Mouse (Mus musculus): ENCODE data around the gene Jmjd6.

Jmjd6 gene

DNA sequence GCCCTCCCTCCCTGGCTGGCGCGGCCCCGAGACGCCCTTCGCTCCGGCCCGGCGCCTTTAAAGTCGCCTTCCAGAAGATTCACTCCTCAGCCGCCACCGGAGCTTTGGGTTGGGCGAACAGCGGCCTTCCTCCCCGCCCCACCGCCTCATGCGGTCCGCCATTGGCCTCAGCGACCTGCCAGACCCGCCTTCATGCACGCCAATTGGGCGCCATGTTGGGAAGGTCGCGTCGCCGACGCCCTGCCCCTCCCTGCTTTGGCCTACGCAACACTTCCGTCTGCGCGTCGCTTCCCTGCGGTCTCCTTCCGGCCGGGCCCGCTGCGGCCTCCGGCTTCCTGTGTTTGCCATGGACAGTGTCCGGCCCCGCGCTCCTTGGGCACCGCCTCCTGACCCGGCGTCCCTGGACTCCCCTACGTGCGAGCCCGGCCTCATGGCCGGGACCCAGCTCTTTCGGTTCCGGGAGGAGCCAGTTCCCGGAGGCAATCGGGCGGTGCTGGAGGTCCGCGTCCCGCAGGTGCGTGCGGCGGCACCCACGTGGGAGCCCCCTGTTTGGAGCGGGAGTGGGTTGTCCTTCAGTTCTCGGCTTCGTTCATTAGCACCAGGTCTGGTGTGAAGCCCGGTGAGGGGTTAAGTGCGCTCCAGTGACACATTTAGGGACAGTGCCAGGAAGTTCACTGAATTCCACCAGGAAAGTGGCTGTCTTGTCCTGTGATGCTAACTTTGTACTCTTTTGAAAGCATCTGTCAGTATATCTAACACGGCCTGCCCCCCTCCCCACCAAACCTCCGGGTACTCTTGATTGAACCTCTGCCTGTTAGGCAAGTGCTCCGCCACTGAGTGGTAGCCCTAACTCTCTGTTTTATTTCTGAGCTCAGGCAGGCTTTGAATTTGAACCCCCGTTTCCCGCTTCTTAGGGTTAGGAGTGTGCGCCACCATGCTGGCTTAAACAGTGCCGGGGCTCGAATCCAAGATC, at the start of gene Jmjd6, which contains the start of gene Mettl23:
Jmjd6 (minus strand) TSS at position 189 of the 973 bp plus-strand sequence.
Mettl23 (plus strand) TSS at position 18 of the 973 bp plus-strand sequence.
- peak; percentile 93 to 94 for DNase-seq

DNA sequence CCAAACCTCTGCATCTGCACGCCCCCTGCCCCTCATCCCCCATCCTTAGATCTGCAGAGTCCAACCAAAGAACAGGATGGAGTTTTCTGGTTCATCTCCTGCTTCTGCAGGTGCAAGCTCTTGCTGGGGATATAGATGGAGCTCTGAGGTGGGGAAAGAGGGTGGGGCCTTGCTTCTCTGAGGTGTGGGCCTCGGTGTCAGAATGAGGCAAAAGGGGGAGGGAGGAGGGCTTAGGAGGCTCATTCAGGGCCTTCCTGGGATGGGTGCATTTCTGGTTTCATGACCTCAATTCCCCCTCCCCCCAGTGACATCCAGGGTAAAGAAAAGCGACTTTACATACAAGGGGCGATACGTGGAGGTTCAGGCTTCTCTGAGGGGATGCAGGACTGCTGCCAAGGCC, 43.9 kb upstream of the Jmjd6 start:
- DNase-seq, result no peak

DNA sequence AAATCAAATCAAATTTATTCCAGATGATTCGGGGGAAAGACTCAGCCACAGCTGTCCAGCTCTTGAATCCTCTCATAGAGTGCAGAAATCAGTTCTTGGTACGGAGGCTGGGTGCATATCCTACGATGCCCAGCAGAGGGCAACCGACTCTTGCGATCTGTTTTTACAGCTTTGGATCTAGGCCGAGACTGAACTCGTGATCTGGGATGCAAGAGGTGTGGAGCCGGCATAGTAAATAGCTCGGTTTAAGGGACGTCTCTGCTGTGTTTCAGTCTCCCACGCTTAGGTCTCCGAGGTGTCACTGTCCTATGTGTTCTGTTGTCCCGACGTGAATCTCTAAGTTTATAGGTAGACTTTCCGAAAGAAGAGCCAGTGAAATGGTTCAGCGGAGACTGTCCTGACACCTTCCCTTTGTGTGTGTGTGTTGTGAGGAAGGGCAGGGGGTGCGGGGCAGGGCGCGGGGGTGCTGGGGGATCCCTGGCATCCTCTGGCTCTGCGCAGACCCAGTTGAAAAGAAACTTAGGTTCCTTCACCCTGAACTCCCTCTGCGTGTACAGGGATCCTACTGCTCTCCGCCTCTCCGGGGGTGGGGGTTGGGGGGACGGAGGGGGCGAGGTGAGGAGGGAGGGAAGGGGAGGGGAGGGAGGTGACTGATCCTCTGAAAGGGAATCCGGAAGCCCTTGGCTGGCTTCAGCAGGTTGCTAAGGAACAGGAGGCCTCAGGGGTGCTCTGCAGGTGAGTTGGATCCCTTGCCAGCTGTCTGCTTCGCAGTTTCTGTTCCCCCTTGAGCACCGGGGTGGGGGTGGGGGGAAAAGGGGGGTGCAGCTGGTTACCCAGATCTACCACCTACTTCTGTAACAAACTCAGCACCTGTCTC, 42.3 kb upstream of the Jmjd6 start:
- peak; percentile 76 to 77 for DNase-seq

DNA sequence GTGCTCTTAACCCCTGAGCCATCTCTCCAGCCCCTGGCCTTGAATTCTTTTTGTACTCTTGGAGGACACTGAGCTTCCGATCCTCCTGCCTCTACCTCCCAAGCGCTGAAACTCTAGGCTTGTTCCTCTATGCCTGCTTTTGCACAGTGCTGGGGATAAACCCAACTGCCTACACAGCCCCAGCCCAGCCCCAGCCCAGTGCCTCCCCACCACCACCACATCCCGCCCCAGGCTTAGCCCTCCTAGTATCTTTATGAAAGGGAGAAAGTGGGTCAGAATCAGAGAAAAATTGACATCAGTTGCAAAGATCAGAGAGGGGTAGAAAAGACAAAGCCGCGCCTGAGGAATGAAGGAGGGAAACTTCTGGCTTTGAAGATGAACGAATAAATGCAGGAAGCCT, 40.8 kb upstream of the Jmjd6 start:
- no peak for DNase-seq

DNA sequence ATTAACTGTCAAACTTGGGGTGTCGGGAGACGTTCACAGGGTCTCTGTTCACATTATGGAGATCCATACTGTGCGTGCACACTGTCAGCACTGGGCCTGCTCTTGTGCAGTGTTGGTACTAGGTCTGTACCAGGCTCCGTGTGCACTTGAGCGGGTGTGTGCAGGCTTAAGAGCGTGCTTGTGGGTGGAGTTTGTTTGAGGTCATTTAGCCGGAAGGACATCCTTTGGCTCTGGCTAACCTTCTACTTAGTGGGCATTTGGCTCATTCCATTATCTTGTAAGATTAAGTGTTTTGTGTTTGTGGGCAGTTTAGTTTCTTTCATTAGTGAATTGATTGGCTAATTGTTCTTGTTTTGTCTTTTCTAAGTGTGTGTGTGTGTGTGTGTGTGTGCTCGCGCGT, 39.2 kb upstream of the Jmjd6 start:
- no peak for DNase-seq

DNA sequence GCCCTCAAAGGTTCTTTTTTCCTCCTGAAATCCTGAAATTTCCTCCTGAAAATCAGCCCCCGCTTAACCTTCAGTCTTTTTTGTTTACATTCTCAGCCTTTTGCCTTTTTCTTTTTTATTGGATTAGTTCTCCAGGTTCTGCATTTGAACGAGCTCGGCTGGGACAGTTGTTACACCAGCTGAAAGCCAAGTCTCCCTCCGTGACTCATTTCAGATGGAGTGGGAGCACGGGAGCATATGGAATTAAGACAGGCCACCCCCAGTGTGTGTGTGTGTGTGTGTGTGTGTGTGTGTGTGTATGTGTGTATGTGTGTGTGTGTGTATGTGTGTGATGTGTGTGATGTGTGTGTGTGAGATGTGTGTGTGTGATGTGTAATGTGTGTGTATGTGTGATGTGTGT, 38.2 kb upstream of the Jmjd6 start:
- no peak for DNase-seq

DNA sequence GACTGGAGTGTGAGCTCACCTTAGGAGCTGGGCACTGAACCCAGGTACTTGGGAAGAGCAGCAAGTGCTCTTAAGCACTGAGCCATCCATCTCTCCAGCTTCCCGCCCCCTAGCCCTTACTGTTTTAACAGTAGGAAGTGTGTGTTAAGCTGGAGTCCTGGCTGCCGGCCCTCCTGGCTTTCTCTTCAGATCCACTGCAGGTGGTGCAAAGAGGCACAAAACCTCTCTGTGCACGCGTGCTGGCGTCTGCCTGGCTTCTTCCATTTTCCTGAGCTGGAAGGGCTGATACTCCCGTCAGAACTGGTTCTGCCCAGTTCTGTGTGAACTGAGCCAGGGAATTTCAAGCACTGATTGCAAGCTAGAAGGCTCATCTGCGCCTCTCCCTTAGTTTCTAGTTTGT, 37.6 kb upstream of the Jmjd6 start:
- DNase-seq, result no peak

DNA sequence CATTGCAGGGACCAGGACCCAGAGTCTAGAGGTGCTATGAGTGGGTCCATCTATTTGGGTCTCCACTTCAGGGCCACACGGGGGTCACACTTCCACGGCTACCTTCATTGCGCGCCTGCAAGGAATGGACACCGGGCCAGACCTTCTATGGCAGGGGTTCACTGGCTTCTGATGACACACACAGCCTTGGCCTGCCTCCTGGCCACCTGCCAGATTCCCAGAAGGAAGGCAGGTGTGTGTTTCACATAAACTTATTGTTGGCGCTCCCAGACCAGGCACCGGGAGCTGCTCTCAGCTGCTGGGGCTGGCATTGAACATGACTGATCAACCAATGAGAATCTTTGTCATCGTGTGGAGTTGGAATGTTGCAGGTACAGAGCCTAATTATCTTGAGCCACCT, 35.2 kb upstream of the Jmjd6 start:
- no peak for DNase-seq

DNA sequence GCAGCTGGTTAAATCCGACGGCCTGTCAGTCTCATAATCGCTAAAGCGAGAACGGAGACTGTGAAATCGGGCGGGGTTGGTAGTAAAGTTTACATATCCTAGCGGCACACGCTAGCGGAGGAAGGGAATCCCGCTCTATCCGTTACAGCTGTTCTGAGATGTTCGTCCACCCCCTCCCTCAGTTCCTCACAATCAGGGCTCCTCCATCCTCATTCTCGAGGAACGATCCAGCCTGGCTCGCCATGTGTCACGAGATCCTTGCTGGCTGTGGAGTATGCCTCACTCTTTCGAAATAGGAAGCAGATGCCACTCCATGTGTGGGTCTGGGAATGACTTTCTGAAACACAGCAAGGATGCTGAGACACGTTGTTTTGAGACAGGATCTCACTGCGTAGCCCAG, 30.7 kb upstream of the Jmjd6 start:
- no peak for DNase-seq

DNA sequence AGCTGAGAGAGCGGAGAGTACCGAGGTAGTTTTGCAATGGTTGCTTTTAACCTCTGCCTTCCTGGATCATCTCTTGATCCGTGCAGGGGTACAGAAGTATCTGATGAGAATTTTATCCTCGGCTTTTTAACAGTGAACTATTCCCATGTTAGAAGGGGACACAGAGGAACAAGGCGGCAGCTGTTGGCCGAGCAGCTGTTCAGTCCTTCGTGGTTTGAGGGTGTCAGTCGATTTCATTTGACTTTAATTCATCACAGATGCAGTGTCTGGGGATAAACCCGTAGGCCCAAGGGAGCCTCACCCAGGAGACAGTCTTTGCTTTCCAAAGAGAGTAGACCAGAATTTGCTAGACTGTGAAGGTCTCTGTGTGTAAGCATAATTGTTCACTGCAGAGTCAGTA, 28.3 kb upstream of the Jmjd6 start:
- no peak for DNase-seq

DNA sequence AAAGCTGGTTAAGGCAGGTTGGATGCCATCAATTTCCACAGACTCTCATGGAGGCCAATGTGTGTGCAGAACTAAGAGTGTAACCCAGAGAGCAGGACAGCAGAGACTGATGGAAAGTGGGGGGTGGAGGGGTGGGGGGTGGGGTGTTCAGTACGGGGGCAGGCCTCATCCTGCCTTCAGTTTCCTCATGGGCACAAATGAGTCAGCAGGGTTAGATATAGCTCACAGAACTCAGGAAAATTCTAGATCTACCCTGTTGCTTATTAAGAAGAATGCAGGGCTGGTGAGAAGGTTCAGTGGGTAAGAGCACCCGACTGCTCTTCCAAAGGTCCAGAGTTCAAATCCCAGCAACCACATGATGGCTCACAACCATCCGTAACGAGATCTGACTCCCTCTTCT, 26.4 kb upstream of the Jmjd6 start:
- no peak for DNase-seq

DNA sequence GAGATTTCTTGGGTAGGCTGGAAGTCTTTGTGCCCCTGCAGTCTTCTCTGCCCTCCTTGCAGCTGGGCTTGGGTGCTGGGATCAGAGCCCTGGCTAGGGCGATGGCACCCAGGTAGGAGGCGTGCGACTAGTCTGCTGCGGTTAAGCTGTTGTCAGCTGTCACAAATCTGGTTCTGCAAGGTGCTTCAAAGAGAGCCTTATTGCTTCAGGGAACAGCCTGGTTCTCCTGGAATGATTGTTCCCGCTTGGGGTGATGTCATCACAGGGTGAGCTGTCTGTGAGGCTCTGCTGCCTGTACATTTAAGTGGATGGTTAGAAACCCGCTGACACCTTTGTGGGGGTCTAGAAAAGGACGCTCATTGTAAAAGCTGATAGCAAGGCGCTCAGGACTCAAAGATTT, 26.0 kb upstream of the Jmjd6 start:
- no peak for DNase-seq

DNA sequence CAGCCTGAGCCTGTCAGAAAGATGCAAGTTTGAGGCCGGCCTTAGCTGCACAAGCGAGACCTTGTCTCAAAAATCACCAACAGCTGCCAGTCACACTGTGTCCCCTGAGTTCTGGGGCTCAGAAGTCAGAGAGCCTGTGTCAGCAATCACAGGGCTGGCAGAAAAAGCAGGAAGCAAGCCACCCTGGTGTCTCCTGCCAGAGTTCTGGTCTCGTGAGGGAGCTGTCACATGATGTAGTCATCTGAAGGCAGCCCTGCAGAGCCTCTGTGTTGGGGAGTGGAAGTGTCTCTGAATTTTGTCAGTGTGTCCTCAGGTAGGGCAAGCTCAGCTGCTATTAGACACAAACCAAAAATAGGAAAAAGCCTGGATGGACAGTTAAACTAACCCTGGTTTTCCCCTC, 24.9 kb upstream of the Jmjd6 start:
- DNase-seq, result no peak

DNA sequence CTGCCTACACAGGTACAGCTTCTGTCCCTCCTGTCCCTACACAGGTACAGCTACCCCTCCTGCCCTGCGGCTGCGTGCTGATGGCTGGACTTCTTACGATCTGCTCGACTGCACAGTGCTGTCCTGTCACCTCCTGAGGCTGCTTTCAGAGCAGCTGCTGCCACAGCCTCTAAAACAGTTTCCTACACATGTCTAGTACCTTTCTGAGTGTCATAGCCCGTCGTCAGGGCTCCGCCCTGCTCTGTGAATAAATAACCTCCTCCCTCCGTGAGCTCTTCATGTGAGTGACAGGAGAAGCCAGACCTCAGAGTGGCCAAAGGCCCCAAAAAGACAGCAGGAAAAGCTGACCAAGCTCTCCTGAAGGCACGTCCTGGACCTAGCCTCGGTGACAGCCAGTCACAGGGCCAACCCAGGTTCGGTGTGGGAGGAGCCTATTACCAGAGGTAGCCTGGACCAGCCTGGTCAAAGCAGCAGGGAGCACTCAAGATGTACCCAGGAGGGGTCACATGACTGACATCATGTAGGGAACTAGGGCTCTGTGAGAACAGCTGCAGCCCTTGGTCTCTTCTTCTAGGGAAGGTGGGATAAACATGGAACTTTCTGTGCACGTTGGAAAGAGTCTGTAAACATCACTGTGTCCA, 22.8 kb upstream of the Jmjd6 start:
- DNase-seq, result no peak

DNA sequence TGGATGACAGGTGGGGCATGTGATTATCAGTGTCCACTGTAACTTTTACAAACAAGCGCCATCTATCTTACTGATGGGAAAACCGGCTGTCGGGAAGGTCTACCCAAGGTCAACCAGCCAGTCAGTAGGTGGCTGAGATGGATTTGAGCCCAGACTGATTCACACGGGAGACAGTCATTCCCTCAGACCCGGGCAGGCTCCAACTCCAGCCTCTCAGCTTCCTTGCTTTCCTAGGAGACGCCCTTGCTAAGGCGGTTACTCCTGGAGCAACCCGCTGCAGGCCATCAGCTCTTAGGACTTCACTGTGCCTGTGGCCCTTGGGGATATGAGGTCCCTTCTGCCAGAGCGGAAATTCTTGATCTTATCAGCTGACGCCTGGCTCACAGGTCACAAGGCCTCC, 21.2 kb upstream of the Jmjd6 start:
- DNase-seq, result no peak

DNA sequence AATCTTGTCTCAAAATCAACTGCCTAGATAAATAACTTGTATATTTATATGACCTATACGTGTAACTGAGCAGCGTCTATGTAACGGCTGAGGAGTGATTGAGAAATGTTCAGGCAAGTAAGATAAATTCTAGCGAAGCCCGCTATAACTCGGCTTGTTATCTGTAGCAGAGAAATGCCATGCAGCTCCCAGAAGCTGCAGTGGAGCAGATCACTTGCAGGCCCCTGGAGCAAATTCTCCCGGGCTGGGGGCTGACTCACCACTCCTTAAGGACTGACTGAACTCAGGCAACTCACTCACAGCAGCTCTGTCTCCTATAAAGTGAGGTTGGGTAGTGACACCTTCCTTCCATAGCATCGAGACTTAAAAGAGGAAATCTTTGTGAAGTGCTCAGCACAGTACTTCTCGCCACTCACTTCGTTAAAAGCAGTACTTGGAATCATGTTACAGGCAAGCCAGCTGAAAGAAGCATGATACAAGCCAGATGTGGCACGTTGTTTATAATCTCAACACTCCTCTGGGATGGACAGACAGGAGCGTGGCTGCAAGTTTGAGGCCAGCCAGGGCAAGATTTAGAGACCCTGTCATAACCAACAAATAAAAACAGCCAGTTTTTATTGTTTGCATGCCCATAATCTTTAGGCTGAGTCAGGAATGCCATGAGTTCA, 14.1 kb upstream of the Jmjd6 start:
- DNase-seq, result no peak

DNA sequence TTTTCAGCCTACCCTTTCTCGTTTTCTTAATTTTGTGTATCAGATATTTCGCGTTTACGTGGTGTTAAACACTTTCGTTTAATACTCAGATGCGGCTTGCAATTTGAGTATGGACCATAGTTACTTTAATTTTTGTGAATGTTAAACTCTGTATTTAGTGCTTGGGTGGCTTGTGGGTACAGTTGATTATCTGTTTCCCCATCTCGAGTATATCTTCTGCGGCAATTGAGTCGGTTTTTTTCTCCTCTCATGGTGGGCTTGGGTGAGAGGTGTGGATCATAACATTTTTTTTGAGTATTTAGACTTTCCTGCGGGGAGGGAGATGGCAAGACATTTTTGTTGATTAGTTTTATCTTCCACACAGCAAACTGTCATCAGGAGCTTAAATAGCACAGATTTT, 11.0 kb upstream of the Jmjd6 start:
- no peak for DNase-seq

DNA sequence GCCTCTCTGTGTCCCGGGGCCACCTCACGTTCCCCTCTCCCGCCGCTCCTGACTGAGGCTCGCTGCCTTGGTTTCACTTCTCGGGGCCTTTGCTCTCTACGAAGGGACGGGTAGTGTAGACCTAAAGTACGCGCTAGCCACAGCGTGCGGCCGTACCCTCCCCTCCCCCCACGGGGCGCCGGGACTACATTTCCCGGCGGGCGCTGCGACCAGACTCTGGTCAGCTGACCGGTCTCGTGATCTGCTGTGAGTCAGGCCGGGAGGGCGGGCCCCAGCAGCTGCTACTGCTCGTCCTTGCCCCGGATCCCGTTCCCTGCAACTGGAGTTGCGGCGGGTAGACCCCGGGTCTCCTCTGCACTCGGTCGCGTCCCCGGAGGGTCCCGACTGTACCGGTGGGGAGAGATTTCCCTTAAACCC, 10.3 kb upstream of the Jmjd6 start:
- peak; percentile 98 to 99 for DNase-seq

DNA sequence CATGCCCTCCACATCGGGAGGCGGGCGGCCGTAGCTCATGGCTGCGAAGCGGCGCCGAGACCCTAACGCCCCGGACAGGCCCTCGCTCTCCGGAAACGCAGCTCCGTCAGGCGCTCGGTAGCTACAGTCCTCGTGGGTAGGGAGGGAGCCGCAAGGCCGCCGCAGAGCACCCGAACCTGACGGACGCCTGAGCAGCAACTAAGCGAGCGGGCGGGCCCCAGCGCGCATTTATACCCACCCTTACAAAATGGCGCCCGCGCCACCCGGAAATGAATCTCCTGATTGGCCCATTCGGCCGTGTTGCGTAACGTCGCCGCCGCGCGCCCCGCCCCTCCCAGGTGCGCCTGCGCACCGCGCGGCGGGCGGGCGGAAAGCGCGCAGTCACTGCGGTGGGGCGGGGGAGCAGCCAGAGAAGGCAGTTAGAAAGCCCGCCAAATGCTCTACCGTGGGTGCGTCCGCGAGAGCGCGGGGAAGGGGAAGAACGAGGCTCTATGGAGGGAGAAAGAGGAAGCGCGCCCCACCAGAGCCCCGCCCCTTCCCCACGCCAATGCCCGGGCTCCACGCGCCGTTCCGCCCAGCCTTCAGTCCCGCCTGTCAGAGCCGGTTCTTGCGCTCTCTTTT, 9.8 kb upstream of the Jmjd6 start, which contains the start of gene Srsf2:
Srsf2 (minus strand) TSS at position 204 of the 621 bp plus-strand sequence.
- peak; percentile 97 to 98 for DNase-seq

DNA sequence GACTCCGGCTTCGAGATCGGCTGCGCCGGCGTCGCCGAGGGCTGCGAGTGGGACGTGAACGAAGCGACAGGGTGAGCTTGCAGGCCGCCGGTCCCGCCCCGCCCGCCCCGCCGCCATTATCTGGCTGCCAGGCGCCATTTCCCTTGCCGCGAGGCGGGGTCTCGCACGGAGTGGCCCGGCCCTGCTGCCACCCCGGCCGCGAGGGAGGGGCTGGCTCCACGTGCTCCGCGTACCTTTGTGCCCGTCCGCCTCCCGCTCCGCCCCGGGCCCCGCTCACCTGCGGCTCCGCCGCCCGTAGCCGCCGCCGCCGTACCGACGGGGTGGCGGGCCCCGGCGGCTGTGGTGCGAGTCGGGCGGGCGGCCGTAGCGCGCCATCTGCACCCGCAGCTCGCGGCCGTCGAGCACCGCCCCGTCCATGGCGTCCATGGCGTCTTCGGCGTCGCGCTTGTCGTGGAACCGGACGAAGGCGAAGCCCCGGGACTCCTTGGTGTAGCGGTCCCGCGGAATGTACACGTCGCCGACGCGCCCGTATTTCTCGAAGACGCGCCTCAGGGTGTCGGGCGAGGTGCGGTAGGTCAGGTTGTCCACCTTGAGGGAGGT, 9.1 kb upstream of the Jmjd6 start, which contains the start of gene Mfsd11:
Mfsd11 (plus strand) TSS at position 150 of the 600 bp plus-strand sequence.
- peak; percentile 79 to 83 for DNase-seq

DNA sequence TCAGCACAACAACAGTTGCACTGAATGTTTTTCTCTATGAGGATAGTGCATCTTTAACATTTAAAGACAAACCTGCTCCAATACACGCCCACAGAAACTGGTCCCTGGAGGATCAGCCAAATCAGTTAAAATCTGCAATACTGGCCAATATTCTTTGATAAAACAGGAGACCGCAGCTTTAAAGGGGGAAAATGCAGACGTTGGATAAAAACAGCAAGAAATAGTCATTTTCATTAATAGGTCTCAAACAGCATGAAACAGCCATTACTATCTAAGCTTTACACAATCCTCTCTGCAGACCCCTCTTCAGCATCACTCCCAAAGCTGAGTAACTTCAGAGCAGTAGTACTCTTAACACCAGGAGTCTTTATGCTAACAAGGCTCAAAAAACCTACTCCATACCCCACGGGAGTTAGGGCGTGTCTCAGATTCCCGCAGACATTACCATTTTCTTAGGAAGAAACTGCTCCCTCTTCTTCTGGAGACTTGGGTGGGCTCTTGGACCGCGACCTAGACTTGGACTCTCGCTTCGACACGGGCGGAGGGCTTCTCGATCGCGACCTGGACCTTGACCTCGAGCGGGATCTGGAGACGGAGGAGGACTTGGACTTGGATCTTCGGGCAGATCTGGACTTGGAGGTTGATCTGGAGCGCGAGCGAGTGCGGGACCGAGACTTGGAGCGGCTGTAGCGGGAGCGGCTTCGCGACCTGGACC, 8.5 kb upstream of the Jmjd6 start:
- DNase-seq, result peak in 1 of 2 experiments; percentile 21

Measured in B cell, adult 2 months (primary cell).